Mouse (Mus musculus) kidney, adult 9 months (tissue): Measurements from ENCODE around the gene Tmem52b.
"Not testable (repeated sequence)": the region's sequence is repeated elsewhere in the genome, so short reads cannot be mapped to it uniquely, and the experiment has no call there.

ENCODE experiments used
- DNase-seq: peaks from one replicate; pipeline ENCODE4 v3.0.0; 2022

Gene Tmem52b

GRCm38 (mm10) chr6:129512367-129512766 is at the start of gene Tmem52b:
Gene Tmem52b, plus strand, starts transcription at chr6:129512555.
- DNase-seq, result peak; percentile 68

GRCm38 (mm10) chr6:129471386-129471785 is 41.0 kb upstream of the Tmem52b start:
- no peak for DNase-seq

- no peak for DNase-seq
These were observed 39.7 kb upstream of the Tmem52b start for GRCm38 (mm10) chr6:129472627-129473026.

GRCm38 (mm10) chr6:129476404-129477126 is 35.8 kb upstream of the Tmem52b start:
- peak; percentile 70 for DNase-seq

GRCm38 (mm10) chr6:129480089-129480958 is 32.0 kb upstream of the Tmem52b start:
- DNase-seq, result no peak

- DNase-seq, result no peak
These were observed 17.4 kb upstream of the Tmem52b start for GRCm38 (mm10) chr6:129494924-129495323.

GRCm38 (mm10) chr6:129497345-129498218 is 14.8 kb upstream of the Tmem52b start:
- DNase-seq, result no peak

GRCm38 (mm10) chr6:129499516-129499915 is 12.8 kb upstream of the Tmem52b start:
- not testable (repeated sequence) for DNase-seq

- DNase-seq, result no peak
These were observed 8.9 kb upstream of the Tmem52b start for GRCm38 (mm10) chr6:129503471-129503870.

- no peak for DNase-seq
These were observed 5.3 kb upstream of the Tmem52b start, which contains the start of gene Olr1 for GRCm38 (mm10) chr6:129507024-129507423. Gene Olr1, minus strand, starts transcription at chr6:129507165.

- DNase-seq, result peak; percentile 75
These were observed 2.0 kb upstream of the Tmem52b start for GRCm38 (mm10) chr6:129510120-129510911.

- DNase-seq, result no peak
These were observed 513 bp downstream of the Tmem52b start for GRCm38 (mm10) chr6:129512868-129513267.

GRCm38 (mm10) chr6:129513409-129513808 is 1.1 kb downstream of the Tmem52b start:
- DNase-seq, result no peak

- DNase-seq, result no peak
These were observed 2.0 kb downstream of the Tmem52b start for GRCm38 (mm10) chr6:129514376-129514775.

- no peak for DNase-seq
These were observed 2.7 kb downstream of the Tmem52b start for GRCm38 (mm10) chr6:129515068-129515467.

- no peak for DNase-seq
These were observed 4.0 kb downstream of the Tmem52b start for GRCm38 (mm10) chr6:129516388-129516787.

GRCm38 (mm10) chr6:129517752-129518408 is 5.5 kb downstream of the Tmem52b start:
- peak; percentile 81 for DNase-seq

GRCm38 (mm10) chr6:129526069-129526468 is 13.7 kb downstream of the Tmem52b start:
- no peak for DNase-seq

GRCm38 (mm10) chr6:129527416-129527815 is 15.1 kb downstream of the Tmem52b start:
- no peak for DNase-seq

- DNase-seq, result no peak
These were observed 17.2 kb downstream of the Tmem52b start for GRCm38 (mm10) chr6:129529605-129530004.

GRCm38 (mm10) chr6:129530261-129530660 is 17.9 kb downstream of the Tmem52b start:
- peak; percentile 92 for DNase-seq
